Mouse (Mus musculus): ENCODE measurements around the gene Ctnnbip1. TPM values are rescaled to one million over a fixed set of nuclear protein-coding genes. Genes with fewer than 3 reads are reported as not detected.

Gene Ctnnbip1
- total RNA-seq (2014; rRNA removed; ENCODE audit: low replicate concordance) (31.8 and 35.9 TPM in 2 replicates), polyA plus RNA-seq (2015; fragmentation: Nextera tagmentation; extraction: Ambion mirVana) (46.3 and 53.6 TPM in 2 replicates)

DNA sequence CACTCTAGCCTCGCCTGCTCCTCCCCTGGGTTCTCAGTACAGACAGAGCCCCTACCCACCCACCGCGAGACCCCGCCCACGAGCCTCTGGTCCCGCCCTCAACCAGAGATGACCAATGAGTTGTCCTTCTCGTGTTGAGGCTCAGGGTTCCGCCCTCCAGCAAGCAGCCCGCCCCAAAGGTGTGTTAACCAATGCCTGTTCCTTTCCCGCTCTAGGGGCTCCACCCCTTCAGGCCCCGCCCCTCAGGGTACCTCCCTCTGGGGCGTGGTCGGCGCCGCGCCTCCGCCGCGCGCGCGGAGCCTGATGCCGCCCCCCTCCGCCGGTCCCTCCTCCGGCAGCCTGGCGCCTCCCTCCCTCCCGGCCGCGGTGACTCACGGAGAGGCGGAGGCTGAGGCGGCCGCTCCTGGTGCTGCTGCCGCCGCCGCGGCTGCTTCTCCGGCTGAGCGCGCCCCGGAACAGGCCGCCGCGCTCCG is at the start of gene Ctnnbip1:
Gene Ctnnbip1, plus strand, starts transcription at position 369 of the 473 bp plus-strand sequence.
- no peaks in the 10 kb centered on the region for H3K36me3 ChIP-seq (replicated peaks; ENCODE audit: control insufficient read depth, insufficient read depth, low read length)
- under 1% methylated on average over 42 of the region's 46 CpGs for WGBS
- H3K4me1 ChIP-seq (ENCODE audit: control insufficient read depth, insufficient read depth), result peaks cover 13% of the 10 kb centered on the region; the same call in 1 of the 2 replicates
- peak within 1 kb of the TSS; percentile 92 for H3K9ac ChIP-seq (replicated peaks; ENCODE audit: low read depth, low read length)
- DNase-seq (ENCODE audit: low spot score), result peak; percentile 96
- ATAC-seq (ENCODE audit: insufficient read depth, low read depth), result peak; percentile 99
- peak within 1 kb of the TSS; percentile 94 for H3K4me3 ChIP-seq (ENCODE audit: low read depth, low read length)
- H3K4me2 ChIP-seq (ENCODE audit: low read depth, low read length), result peak within 1 kb of the TSS; percentile 98
- H3K9me3 ChIP-seq (replicated peaks; ENCODE audit: control insufficient read depth, low read length), result no peaks in the 10 kb centered on the region
- H3K27ac ChIP-seq (ENCODE audit: low read depth), result peak within 1 kb of the TSS; percentile 81
- TF ChIP-seq EP300 (IDR thresholded peaks at IDR 0.05; ENCODE audit: low read depth) (no peak), CTCF (IDR thresholded peaks at IDR 0.05; ENCODE audit: low read depth) (no peak)
- no peaks in the 10 kb centered on the region for H3K27me3 ChIP-seq (ENCODE audit: control insufficient read depth, insufficient read depth, low read length)

DNA sequence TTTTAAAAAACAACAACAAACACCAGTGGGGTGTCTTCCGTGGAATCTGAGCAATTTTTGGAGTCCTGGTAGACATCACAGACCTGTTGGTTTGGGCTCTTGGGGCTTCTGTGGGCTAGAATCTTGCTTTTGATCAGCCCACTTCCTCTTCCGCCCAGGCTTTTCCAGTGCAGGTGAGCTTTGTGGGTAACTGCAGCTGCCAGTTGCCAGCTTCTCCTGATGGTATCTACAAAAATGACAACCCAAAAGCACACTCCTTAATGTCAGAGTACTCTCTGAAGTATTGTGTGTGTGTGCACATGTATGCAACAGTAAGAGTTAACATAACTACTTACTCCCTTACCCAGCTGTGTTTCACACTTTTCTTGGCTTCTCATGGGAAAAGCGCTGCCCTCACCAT is 48.5 kb upstream of the Ctnnbip1 start:
- H3K4me1 ChIP-seq (ENCODE audit: control insufficient read depth, insufficient read depth), result no peaks in the 10 kb centered on the region
- H3K4me2 ChIP-seq (ENCODE audit: low read depth, low read length), result no peak overlapping the region
- H3K27ac ChIP-seq (ENCODE audit: low read depth), result no peak overlapping the region; the same call in 1 of the 2 replicates
- no peak overlapping the region for H3K9ac ChIP-seq (replicated peaks; ENCODE audit: low read depth, low read length)
- H3K36me3 ChIP-seq (replicated peaks; ENCODE audit: control insufficient read depth, insufficient read depth, low read length), result peaks cover 36% of the 10 kb centered on the region
- H3K27me3 ChIP-seq (ENCODE audit: control insufficient read depth, insufficient read depth, low read length), result no peaks in the 10 kb centered on the region
- TF ChIP-seq EP300 (IDR thresholded peaks at IDR 0.05; ENCODE audit: low read depth), result no peak
- no peak for TF ChIP-seq CTCF (IDR thresholded peaks at IDR 0.05; ENCODE audit: low read depth)
- no peak for DNase-seq (ENCODE audit: low spot score)
- ATAC-seq (ENCODE audit: insufficient read depth, low read depth), result no peak
- no peak overlapping the region for H3K4me3 ChIP-seq (ENCODE audit: low read depth, low read length)
- no peaks in the 10 kb centered on the region for H3K9me3 ChIP-seq (replicated peaks; ENCODE audit: control insufficient read depth, low read length)
- WGBS, result 89% methylated on average over 3 of the region's 3 CpGs

DNA sequence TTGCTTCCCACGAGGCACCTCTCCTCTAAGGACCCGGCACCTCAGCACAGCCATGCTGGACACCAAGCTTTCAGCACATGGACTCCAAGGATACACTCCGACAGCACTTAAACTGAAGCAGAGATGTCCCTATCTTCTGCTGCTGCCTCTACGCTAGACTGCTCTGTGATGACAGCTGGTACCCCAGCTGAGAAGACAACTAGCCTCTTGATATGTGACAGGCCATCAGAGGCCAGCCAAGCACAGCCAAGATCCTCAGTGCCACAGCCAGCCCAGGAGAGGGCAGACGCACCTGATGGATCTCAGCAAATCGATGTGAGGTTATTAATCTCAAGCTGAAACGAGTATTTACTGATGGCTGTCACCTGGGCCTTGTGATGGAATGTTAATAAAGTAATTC is 42.9 kb upstream of the Ctnnbip1 start:
- TF ChIP-seq EP300 (IDR thresholded peaks at IDR 0.05; ENCODE audit: low read depth), result no peak
- TF ChIP-seq CTCF (IDR thresholded peaks at IDR 0.05; ENCODE audit: low read depth), result no peak

DNA sequence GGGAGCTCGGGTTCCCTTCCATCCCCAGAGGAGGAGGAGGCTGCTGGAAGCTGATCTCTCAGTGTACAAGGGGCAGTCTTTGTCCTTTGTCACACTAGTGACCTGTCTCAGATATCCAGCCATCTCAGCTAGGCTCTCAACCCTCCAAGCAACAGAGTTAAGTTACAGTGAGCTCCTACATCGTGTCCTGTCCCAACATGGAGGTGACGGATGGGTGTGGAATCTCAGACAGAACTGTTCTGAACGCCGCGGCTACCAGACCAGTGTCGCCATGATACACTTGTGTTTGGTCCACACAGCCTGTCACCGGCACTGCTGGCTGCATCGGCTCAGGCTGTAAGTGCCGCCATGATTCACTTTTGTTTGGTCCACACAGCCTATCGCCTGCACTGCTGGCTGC is 41.0 kb upstream of the Ctnnbip1 start, which contains the start of gene Tmem274:
Gene Tmem274, plus strand, starts transcription at position 301 of the 400 bp plus-strand sequence.
- no peak for ATAC-seq (ENCODE audit: insufficient read depth, low read depth)

More for the DNA sequence above, 42.9 kb upstream of the Ctnnbip1 start:
- H3K4me2 ChIP-seq (ENCODE audit: low read depth, low read length), result no peak overlapping the region
- no peaks in the 10 kb centered on the region for H3K27me3 ChIP-seq (ENCODE audit: control insufficient read depth, insufficient read depth, low read length)
- H3K27ac ChIP-seq (ENCODE audit: low read depth), result no peak overlapping the region
- H3K9me3 ChIP-seq (replicated peaks; ENCODE audit: control insufficient read depth, low read length), result no peaks in the 10 kb centered on the region
- H3K36me3 ChIP-seq (replicated peaks; ENCODE audit: control insufficient read depth, insufficient read depth, low read length), result peaks cover 17% of the 10 kb centered on the region
- H3K9ac ChIP-seq (replicated peaks; ENCODE audit: low read depth, low read length), result no peak overlapping the region
- no peaks in the 10 kb centered on the region for H3K4me1 ChIP-seq (ENCODE audit: control insufficient read depth, insufficient read depth)
- DNase-seq (ENCODE audit: low spot score) (no peak), ATAC-seq (ENCODE audit: insufficient read depth, low read depth) (no peak)
- no peak overlapping the region for H3K4me3 ChIP-seq (ENCODE audit: low read depth, low read length)
- WGBS, result 53% methylated on average over 7 of the region's 7 CpGs

DNA sequence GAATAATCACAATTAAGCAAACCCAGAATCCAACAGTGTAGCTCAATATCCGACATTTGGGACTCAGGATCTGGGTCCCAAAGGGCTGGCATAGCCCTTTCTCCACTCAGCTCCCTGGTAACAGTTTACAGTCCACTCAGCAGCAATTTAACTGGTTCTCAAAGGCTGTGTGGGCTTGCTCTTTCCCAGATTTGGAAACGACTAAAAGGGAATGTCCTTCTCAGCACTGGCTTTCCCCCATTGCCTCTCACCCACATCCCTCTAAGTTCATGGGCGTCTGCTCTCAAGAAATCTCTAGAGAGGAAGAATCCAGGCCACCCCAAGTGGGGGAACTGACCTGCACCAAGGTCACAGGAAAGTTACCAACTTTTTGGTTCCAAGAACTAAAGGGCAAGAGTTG is 33.5 kb upstream of the Ctnnbip1 start:
- 32% methylated on average over 3 of the region's 3 CpGs for WGBS
- DNase-seq (ENCODE audit: low spot score) (peak; percentile 35), ATAC-seq (ENCODE audit: insufficient read depth, low read depth) (peak; percentile 45)
- Histone ChIP-seq H3K4me2 (ENCODE audit: low read depth, low read length) (peak overlapping the region; percentile 84), H3K4me1 (ENCODE audit: control insufficient read depth, insufficient read depth) (peaks cover 14% of the 10 kb centered on the region), H3K27me3 (ENCODE audit: control insufficient read depth, insufficient read depth, low read length) (no peaks in the 10 kb centered on the region), H3K36me3 (replicated peaks; ENCODE audit: control insufficient read depth, insufficient read depth, low read length) (peaks cover 30% of the 10 kb centered on the region), H3K9ac (replicated peaks; ENCODE audit: low read depth, low read length) (peak overlapping the region; percentile 76), H3K4me3 (ENCODE audit: low read depth, low read length) (peak overlapping the region; percentile 77), H3K27ac (ENCODE audit: low read depth) (peak overlapping the region; percentile 88), H3K9me3 (replicated peaks; ENCODE audit: control insufficient read depth, low read length) (no peaks in the 10 kb centered on the region)
- no peak for TF ChIP-seq CTCF (IDR thresholded peaks at IDR 0.05; ENCODE audit: low read depth)
- no peak for TF ChIP-seq EP300 (IDR thresholded peaks at IDR 0.05; ENCODE audit: low read depth)

More for the DNA sequence above, 41.0 kb upstream of the Ctnnbip1 start, which contains the start of gene Tmem274:
- no peak within 1 kb of the TSS for H3K9ac ChIP-seq (replicated peaks; ENCODE audit: low read depth, low read length)
- WGBS, result 84% methylated on average over 11 of the region's 11 CpGs
- H3K27ac ChIP-seq (ENCODE audit: low read depth), result no peak within 1 kb of the TSS
- peaks cover 15% of the 10 kb centered on the region for H3K36me3 ChIP-seq (replicated peaks; ENCODE audit: control insufficient read depth, insufficient read depth, low read length)
- DNase-seq (ENCODE audit: low spot score), result no peak
- no peaks in the 10 kb centered on the region for H3K9me3 ChIP-seq (replicated peaks; ENCODE audit: control insufficient read depth, low read length)
- TF ChIP-seq EP300 (IDR thresholded peaks at IDR 0.05; ENCODE audit: low read depth) (no peak), CTCF (IDR thresholded peaks at IDR 0.05; ENCODE audit: low read depth) (no peak)
- H3K4me1 ChIP-seq (ENCODE audit: control insufficient read depth, insufficient read depth), result no peaks in the 10 kb centered on the region
- H3K4me2 ChIP-seq (ENCODE audit: low read depth, low read length), result no peak within 1 kb of the TSS
- no peak within 1 kb of the TSS for H3K4me3 ChIP-seq (ENCODE audit: low read depth, low read length)
- no peaks in the 10 kb centered on the region for H3K27me3 ChIP-seq (ENCODE audit: control insufficient read depth, insufficient read depth, low read length)

All from heart, postnatal 0 days (tissue).